Mouse (Mus musculus): ENCODE results near the gene Klf7.
A peak's percentile ranks its signal among the peaks of the same experiment; 100 is the strongest.

Klf7 gene

DNA sequence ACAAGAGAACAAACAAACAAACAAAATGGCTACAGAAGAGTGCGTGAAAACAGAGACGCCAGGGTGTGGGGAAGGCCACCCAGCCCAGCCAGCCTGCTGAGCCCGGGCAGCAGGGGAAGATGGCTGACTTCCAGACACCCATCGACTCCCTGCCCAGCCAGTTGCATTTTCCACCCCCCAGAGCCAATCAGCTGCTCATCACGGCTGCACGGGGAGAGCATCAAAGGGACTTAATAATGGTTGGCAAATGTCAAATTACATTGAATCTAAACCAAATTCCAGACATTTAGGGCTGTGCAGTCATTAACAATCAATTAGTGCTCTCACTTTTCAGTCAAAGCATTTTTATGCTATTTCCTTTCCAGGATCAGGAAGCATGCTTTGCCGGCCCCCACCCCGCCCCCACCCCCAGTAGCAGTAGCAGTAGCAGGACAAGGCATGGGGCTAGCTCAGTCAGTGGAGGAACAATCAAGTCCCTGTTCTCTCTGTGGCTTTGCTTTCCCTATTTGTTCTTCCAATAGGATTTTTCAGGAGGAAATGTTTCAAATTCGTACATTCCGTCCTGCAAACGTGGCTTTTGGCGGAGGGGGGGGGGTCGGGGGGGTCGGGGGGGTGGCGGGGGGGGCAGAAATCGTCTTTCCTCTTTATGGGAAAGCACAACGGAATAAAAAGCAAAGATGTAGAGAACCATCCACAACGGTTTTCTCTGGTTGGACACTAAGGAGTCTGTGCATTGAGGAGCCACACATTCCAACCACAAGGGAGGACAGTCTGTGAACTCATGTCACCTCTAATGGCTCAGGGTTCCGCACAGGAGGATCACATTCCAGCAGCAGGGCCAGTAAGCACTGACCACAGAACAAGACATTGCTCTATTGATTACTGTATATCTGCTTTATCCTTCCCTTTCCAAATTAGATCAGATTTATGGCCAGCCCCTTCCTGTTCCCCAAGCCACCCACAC is 101.1 kb downstream of the Klf7 start:
- DNase-seq (ENCODE audit: low spot score): no peak

GRCm38 (mm10) chr1:64019127-64019635 is 102.9 kb downstream of the Klf7 start:
- no peak for DNase-seq (ENCODE audit: low spot score)

DNA sequence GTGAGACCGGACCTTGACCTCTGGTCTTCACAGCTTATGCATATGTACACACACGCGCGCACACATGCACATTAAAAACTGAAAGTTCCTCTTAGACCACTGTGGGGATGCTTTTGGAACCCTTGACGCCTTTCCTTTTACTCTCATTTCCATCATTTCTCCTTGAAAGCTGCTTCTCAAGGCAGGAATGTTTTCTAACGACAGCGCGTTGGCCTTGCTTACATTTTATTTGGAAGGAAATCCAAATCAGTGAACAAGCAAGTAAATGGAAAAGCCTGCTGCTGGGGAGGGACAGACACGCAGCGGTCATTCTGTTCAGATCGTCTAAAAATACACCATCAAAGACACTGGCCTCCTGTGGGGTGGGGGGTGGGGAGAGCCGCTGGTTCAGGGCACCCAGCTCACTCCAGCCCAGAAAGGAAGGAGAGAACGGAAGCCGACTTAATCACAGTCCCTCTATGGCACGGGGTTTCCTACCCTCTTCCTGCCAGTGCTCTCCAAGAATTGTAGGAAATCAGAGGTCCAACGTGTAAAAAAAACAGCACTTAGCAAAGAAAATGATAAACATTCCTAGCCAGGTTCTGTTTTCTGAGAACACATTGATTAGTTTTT is 103.5 kb downstream of the Klf7 start:
- DNase-seq (ENCODE audit: low spot score): peak; percentile 63

DNA sequence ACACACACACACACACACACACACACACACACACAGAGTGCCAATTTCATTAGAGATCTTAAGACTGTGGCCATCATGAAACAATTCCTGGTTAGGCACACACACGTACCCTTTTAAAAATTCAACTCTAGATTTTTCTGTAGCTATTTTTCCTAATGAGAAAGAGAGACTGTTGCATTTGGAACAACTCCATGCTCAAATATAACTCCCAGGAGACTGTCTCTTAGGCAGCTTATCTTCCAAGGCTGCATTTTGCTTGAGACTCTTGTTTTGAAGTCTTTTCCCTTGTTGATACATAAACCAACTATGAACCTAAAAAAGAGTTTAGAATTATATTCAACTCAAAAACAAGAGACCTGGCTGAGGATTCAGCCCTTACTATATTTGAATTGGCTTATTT is 108.0 kb downstream of the Klf7 start:
- no peak for DNase-seq (ENCODE audit: low spot score)

GRCm38 (mm10) chr1:64008994-64009393 is 113.1 kb downstream of the Klf7 start:
- DNase-seq (ENCODE audit: low spot score): no peak

DNA sequence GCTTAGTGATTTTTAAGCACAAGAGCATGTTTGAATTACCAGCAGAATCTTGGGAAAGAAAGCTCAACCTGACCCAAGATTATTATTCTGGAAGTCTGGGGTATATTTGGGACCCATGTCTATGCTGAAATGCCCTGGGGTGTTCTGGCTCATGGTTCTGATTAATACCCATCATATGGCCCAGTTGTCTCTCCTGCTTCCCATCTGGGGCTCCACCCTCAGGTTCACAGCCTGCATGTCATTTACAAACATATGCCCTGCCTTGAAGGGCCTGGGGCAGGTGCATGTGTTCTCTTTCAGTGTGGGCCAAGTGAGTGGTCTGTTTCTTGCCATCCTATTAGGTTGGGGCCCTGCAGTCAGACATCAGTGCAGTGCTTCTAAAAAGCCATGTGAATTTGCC is 114.1 kb downstream of the Klf7 start:
- DNase-seq (ENCODE audit: low spot score): no peak

GRCm38 (mm10) chr1:64005194-64005593 is 116.9 kb downstream of the Klf7 start:
- no peak for DNase-seq (ENCODE audit: low spot score)

DNA sequence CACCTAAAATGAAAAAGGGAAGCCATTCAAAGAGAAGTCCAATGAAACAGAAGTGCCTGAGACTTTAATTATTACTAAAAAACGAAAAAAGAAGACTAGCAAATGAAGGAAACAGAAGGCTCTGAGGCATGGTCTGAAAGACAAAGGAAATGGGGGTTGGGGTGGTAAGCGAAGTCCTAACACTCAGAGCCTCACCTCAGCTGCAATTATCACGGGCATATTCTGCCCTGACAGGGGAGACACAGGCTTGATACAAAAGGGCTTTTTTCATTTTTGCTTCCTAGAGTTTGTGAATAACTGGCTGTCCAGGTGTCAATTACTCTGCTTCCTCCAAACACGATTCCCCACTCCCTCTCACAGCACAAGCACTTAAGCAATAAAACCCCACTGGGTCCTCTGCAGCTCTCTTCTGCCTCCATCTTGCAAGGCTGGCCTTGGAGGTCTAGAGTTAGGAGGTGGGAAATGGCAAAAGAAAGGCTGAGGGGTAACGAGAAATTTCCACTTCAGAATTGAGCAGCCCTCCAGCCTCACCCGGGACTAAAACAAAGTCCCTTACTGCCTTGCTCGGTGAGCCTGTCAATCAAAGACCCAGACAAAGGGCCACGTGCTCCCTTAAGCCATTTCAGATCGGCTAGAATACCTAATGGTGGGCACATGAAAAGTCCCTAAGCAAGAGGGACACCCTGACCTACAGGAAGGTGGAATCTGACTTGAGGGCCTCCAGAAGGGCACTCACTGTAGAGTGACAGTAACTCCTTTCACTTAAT is 118.4 kb downstream of the Klf7 start:
- no peak for DNase-seq (ENCODE audit: low spot score)

DNA sequence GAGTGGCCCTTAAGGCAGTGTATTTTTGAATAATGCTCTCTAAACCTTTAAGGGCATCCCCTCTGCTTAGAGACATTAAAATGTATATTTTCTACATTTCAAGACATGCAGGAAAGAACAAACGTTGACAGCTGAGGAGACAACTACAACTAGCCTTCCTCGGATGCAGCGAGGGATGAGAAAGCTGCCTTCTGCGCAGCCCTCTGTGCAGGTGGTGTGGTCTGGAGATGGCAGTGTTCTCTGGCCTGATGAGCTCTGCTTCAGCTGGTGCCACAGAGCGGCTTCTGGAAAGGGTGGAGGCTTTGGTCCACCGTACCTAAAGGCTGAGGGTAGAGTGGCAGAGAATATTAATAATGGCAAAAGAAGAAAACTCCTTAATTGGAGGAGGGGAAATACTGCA is 120.0 kb downstream of the Klf7 start:
- no peak for DNase-seq (ENCODE audit: low spot score)

GRCm38 (mm10) chr1:64000597-64000996 is 121.5 kb downstream of the Klf7 start:
- no peak for DNase-seq (ENCODE audit: low spot score)

- DNase-seq (ENCODE audit: low spot score): peak; percentile 6
These were observed 122.6 kb downstream of the Klf7 start for GRCm38 (mm10) chr1:63999481-63999880.

DNA sequence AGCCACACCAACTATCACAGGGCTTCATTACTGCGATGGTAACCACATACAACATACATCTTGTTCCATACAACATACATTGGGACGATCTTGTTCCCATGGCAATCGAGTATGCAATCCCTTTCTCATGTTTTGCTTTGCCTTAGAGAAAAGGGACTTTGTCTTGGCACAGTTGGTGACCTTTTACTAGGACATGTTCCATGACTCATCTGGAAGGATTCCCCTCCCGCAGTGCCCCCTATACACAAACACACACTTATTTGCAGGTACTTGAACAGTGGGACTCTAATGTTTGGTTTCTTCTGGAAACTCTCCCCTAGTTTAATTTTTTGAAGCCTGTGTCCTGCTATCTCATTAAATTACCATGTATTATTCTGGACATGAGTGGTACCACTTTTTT is 123.2 kb downstream of the Klf7 start:
- no peak for DNase-seq (ENCODE audit: low spot score)

- DNase-seq (ENCODE audit: low spot score): no peak
These were observed 123.9 kb downstream of the Klf7 start for GRCm38 (mm10) chr1:63998139-63998538.

- DNase-seq (ENCODE audit: low spot score): no peak
These were observed 126.3 kb downstream of the Klf7 start for GRCm38 (mm10) chr1:63995828-63996227.

DNA sequence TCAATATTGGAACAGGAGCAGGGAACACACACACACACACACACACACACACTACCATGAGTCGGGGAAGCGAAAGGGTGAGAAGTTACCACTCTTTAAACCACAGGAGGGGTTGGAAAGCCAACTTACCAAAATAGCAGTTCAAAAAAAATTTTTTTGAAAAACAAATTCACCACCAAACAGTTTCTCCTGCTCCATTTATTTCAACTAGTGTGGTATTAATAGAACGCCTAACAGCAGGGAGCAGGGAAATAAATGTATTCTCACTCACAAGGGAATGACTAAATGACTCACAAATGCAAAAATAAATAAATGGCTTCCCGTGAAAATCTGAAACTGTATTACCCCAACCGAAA is 127.0 kb downstream of the Klf7 start:
- no peak for DNase-seq (ENCODE audit: low spot score)

DNA sequence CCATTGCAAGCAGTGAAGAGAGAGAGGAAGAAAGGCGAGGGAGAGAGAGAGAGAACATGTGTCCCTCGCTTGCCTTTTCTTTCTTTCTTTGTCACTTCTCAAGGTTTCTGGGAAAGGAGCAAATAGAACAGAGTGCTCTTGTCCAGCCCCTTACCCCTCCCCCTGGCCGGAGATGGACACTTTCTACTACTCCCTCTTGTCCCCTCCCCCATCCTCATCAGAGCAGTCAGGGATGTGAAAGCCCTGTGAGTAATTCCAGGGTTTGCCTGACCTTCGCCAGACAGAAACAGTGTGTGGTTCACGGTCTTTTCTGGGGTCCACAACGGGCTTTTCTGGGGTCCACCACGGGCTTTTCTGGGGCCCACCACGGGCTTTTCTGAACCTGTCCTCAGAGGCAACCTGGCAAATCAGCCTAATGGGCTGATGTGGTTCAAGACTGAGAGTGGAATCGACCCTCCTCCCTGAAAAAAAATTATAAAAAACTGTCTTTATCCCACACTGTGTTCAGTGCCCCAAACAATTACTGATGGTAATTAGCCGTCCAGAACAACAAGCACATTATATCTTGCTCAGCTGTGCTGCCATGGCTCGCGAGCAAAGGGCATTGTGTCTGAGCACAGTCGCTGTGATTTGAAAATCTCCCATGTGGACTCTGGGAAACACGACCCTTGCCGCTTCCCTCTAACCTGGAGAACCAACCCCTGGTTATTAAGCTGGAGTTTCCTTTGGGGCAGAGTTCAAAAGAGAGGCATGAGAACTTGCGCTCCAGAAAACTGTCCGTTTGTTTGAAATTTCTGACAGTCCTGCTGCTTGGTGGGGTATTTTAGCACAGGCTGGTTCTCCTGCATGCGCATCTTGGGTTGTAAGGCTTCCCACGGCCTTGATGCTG is 127.6 kb downstream of the Klf7 start:
- DNase-seq (ENCODE audit: low spot score): peak; percentile 24

GRCm38 (mm10) chr1:63992506-63992905 is 129.6 kb downstream of the Klf7 start:
- DNase-seq (ENCODE audit: low spot score): no peak

DNA sequence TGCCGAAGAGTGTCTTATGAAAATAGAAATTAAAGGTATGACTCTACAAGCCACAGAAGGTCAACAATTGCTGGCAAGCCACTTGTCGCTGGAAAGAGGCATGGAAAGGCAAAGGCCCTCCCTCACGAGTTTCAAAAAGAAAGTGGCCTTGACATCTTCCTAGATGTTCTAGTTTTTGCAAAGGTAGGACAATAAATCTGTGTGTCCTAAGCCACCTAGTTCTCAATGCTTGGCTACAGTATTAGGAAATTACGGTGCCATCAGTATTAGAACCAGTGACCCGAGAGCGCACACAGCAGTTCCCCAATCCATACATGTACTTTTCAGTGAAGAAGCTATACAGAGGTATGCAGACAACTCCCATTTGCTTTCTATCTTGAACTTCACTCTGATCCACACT is 131.7 kb downstream of the Klf7 start:
- DNase-seq (ENCODE audit: low spot score): no peak

- no peak for DNase-seq (ENCODE audit: low spot score)
These were observed 141.3 kb downstream of the Klf7 start for GRCm38 (mm10) chr1:63980733-63981132.
